Comparison of ENCODE assay signal across 20 mouse cellular contexts in the genomic region with DNA sequence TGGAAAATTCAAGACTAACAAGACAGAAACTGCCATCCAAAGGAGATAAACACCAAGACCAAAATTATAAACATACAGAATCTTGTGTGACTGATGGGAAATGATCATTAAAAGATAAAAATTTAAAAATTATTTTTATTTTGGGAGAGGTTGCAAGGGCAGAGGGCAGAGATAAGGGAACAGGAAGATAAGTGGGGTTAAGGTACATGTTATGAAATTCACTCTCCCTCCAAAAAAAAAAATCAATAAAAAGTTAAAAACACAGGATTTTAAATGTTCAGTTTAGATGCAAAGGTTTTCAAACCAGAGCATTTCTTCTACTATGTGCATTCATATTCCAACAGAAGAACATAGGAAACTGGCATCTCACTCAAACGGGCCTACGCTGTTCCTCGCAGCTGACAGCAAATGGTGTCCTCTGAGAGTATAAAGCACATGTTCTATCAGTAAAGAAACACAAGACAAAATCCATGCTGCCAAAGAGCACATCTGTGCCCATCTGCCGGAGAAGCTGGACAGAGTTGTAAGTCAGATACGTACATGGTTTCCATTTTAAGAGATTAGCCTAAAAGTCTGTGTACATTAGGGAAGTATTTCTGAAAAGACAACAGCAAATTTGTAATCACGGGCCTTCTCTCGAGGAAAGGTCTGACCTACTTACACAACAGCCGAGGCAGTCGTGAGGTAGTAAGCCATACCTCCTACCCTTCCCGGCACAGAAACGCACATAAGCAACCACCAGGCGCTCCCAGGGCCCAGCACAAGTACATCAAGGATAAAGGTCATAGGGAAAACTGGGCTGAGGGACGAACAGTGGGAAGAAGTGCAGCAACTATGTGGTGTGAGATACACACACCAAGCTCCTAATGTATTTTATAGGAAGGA.
DNase-seq lines count a peak whose midpoint lies in the region; ATAC-seq and TF ChIP-seq lines count a peak whose summit lies in the region.
"Had no signal": no experiment of that assay in that cellular context is flagged by ENCODE, and none has a peak within 500 bp of the region (broad histone marks: within the 10 kb centered on the region; RNA-seq: fewer than 3 reads in every experiment).

No protein-coding gene starts in this region.

- 0 out of 2 replicates have a peak, but pooled peaks cover 3% of the 10 kb centered on the region for H3K4me1 ChIP-seq in liver, embryonic 16.5 days (ENCODE audit: control insufficient read depth, low read depth, low read length)
- H3K4me1 ChIP-seq in forebrain, embryonic 12.5 days = no peaks in the 10 kb centered on the region
- H3K4me1 ChIP-seq: embryonic facial prominence, embryonic 10.5 days; heart, embryonic 15.5 days; hindbrain, embryonic 10.5 days had no signal

- no peak overlapping the region for H3K9ac ChIP-seq in liver, embryonic 16.5 days (ENCODE audit: low read depth, low read length)
- no peak overlapping the region for H3K9ac ChIP-seq in forebrain, embryonic 12.5 days
- H3K9ac ChIP-seq: heart, embryonic 15.5 days; hindbrain, embryonic 14.5 days had no signal

- intact Hi-C loops in left cerebral cortex, adult 2 months (cut with DNase I) = no loop called here

- H3K36me3 ChIP-seq in liver, embryonic 16.5 days (ENCODE audit: control insufficient read depth, insufficient read depth) = peaks cover 3% of the 10 kb centered on the region; the same call in 1 of the 2 replicates
- peaks cover 12% of the 10 kb centered on the region; the same call in 1 of the 2 replicates for H3K36me3 ChIP-seq in forebrain, embryonic 12.5 days (replicated peaks)

- H3K27me3 ChIP-seq in liver, embryonic 16.5 days (ENCODE audit: control insufficient read depth, insufficient read depth, low read depth, low read length) = no peaks in the 10 kb centered on the region
- H3K27me3 ChIP-seq in forebrain, embryonic 12.5 days = no peaks in the 10 kb centered on the region
- H3K27me3 ChIP-seq: heart, embryonic 15.5 days had no signal

- no peak overlapping the region for H3K4me3 ChIP-seq in left cerebral cortex, adult 2 months
- no peak overlapping the region for H3K4me3 ChIP-seq in liver, embryonic 16.5 days (ENCODE audit: low read depth, low read length)
- H3K4me3 ChIP-seq in forebrain, embryonic 12.5 days (replicated peaks) = no peak overlapping the region
- H3K4me3 ChIP-seq: embryonic facial prominence, embryonic 10.5 days; heart, adult 2 months; heart, embryonic 15.5 days; hindbrain, embryonic 10.5 days had no signal

- no peaks in the 10 kb centered on the region for H3K9me3 ChIP-seq in liver, embryonic 16.5 days (replicated peaks; ENCODE audit: control insufficient read depth, low read length)
- H3K9me3 ChIP-seq in forebrain, embryonic 12.5 days = no peaks in the 10 kb centered on the region
- H3K9me3 ChIP-seq: embryonic facial prominence, embryonic 10.5 days; heart, embryonic 15.5 days; hindbrain, embryonic 10.5 days had no signal

- peak overlapping the region; percentile 48; the same call in 1 of the 2 replicates for H3K27ac ChIP-seq in left cerebral cortex, adult 2 months
- peak overlapping the region; percentile 34 for H3K27ac ChIP-seq in liver, embryonic 16.5 days (ENCODE audit: low read length)
- H3K27ac ChIP-seq in forebrain, embryonic 12.5 days = no peak overlapping the region
- H3K27ac ChIP-seq: embryonic facial prominence, embryonic 10.5 days; heart, adult 2 months; heart, embryonic 15.5 days; hindbrain, embryonic 10.5 days; hindbrain, embryonic 14.5 days had no signal

- TF ChIP-seq CTCF in left cerebral cortex, adult 2 months (IDR thresholded peaks at IDR 0.05) = no peak

- H3K4me2 ChIP-seq in liver, embryonic 16.5 days (ENCODE audit: low read depth, low read length) = no peak overlapping the region
- H3K4me2 ChIP-seq in forebrain, embryonic 12.5 days = no peak overlapping the region
- H3K4me2 ChIP-seq: heart, embryonic 11.5 days; heart, embryonic 15.5 days; hindbrain, embryonic 14.5 days had no signal

- peak; percentile 56; the same call in 1 of the 2 replicates for ATAC-seq in liver, embryonic 16.5 days (ENCODE audit: low read depth)
- ATAC-seq in forebrain, embryonic 12.5 days (ENCODE audit: low FRiP score) = no peak
- ATAC-seq: forebrain, embryonic 14.5 days had no signal

- peak; percentile 75 for DNase-seq in heart, adult 11 months
- DNase-seq in heart, postnatal 4 days = no peak
- no peak for DNase-seq in left cerebral cortex, adult 2 months (ENCODE audit: extremely low spot score in 1 of 2, low spot score in 2 of 2)
- no peak for DNase-seq in left cerebral cortex, adult 18-20 months (ENCODE audit: low spot score in 2 of 2)
- DNase-seq in adipocyte (ENCODE audit: low spot score) = peak; percentile 10
- no peak for DNase-seq in right cerebral cortex, postnatal 25 days
- DNase-seq: adrenal gland, postnatal 14 days; cerebellum, adult 18-20 months; cerebellum, postnatal 10 days; gastrocnemius, postnatal 10 days; heart, adult 2 months; heart, postnatal 14 days had no signal

- WGBS in liver, embryonic 16.5 days (ENCODE audit: insufficient replicate concordance) = 67% methylated on average over 13 of the region's 13 CpGs
- 93% methylated on average over 13 of the region's 13 CpGs for WGBS in forebrain, embryonic 12.5 days

Comparison
In these comparisons a context has a peak if more than half of its experiments do, and no peak if none do; other contexts are left out.
1. DNase-seq: peak in heart, adult 11 months (single experiment) and adipocyte (single experiment); none in heart, postnatal 4 days (single experiment), left cerebral cortex, adult 2 months (0 of 2), left cerebral cortex, adult 18-20 months (0 of 2) and right cerebral cortex, postnatal 25 days (single experiment).